Mouse (Mus musculus) testis, adult 2 months (tissue): ENCODE data around the gene 4930447C04Rik.

Source experiments
- CTCF ChIP-seq: fragments of 200-500 bp; IDR thresholded peaks from 2 replicates; pipeline ENCODE4 v1.5.1; 2012; ENCODE audit warnings: low read depth, mild to moderate bottlenecking, inconsistent platforms, low read length, moderate library complexity; ENCODE audit not compliant: control insufficient read depth, insufficient read depth, insufficient replicate concordance
- POLR2A ChIP-seq: fragments of 200-500 bp; IDR thresholded peaks from 2 replicates; pipeline ENCODE4 v1.6.1; 2012; ENCODE audit warnings: low read depth, mild to moderate bottlenecking, inconsistent platforms, low read length, moderate library complexity; ENCODE audit not compliant: control insufficient read depth

DNA sequence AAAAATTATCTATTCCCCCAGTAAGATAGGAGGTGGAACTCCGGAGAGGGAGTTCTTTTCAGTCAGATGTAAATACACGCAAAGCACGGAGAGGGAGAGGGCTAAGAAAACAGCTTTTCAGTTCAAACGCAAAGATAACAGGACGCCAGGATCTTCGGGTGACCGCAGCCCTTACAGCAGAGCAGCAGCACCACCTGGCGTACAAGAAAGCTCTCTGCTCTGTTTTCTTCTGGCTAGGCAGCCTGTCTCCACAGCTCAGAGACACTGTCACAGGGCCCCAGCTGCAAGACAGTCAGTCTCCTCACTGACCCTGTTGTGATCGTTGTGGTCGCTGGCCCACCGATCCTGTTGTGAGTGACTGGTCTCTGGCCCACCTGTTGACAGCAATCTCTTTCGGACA, 36.1 kb upstream of the 4930447C04Rik start:
- no peak for TF ChIP-seq POLR2A
- peak; percentile 79; the same call in 1 of the 2 replicates for TF ChIP-seq CTCF
